In genomic region chrX:38455474-38455873, GRCm38 (mm10) we compare ENCODE assay signal across 8 mouse cellular contexts. TPM values are rescaled to one million over a fixed set of nuclear protein-coding genes. Genes with fewer than 3 reads are reported as not detected.
A peak's percentile ranks its signal among the peaks of the same experiment; 100 is the strongest.
DNase-seq lines count a peak whose midpoint lies in the region; ATAC-seq and TF ChIP-seq lines count a peak whose summit lies in the region.

No protein-coding gene starts in this region.

- peak overlapping the region; percentile 74 for H3ac ChIP-seq in C2C12 (ENCODE audit: control insufficient read depth, insufficient read length, low read depth)

- peak overlapping the region; percentile 57 for H3K9ac ChIP-seq in forebrain, embryonic 15.5 days (replicated peaks)
- peak overlapping the region; percentile 81 for H3K9ac ChIP-seq in liver, postnatal 0 days (replicated peaks)

- H3K79me3 ChIP-seq in C2C12 (ENCODE audit: low read depth) = peaks cover 20% of the 10 kb centered on the region

- DNase-seq in heart, embryonic 10.5 days (ENCODE audit: low spot score) = no peak
- DNase-seq in heart, adult 8-10 months (ENCODE audit: low spot score) = no peak
- no peak for DNase-seq in liver, postnatal 0 days
- DNase-seq in natural killer cell, adult 2 months (ENCODE audit: low spot score in 2 of 2) = no peak
- no peak for DNase-seq in cerebellum, adult 9-10 months
- no peak for DNase-seq in gastrocnemius, adult 18-20 months (ENCODE audit: low spot score)

- peak overlapping the region; percentile 74 for H3K4me3 ChIP-seq in heart, embryonic 10.5 days
- H3K4me3 ChIP-seq in C2C12 (ENCODE audit: insufficient read depth, poor library complexity, severe bottlenecking) = peak overlapping the region; percentile 48
- H3K4me3 ChIP-seq in forebrain, embryonic 15.5 days = peak overlapping the region; percentile 59
- peak overlapping the region; percentile 64 for H3K4me3 ChIP-seq in liver, postnatal 0 days (ENCODE audit: low read depth, low read length)

- no peaks in the 10 kb centered on the region; the same call in 1 of the 2 replicates for H3K4me1 ChIP-seq in heart, embryonic 10.5 days
- peaks cover 8% of the 10 kb centered on the region; the same call in 1 of the 2 replicates for H3K4me1 ChIP-seq in forebrain, embryonic 15.5 days
- peaks cover 3% of the 10 kb centered on the region; the same call in 1 of the 2 replicates for H3K4me1 ChIP-seq in liver, postnatal 0 days (ENCODE audit: insufficient read depth)

- peaks cover 13% of the 10 kb centered on the region for H3K36me3 ChIP-seq in heart, embryonic 10.5 days
- H3K36me3 ChIP-seq in C2C12 (ENCODE audit: control insufficient read depth, insufficient read depth) = peaks cover 18% of the 10 kb centered on the region
- no peaks in the 10 kb centered on the region; the same call in 1 of the 2 replicates for H3K36me3 ChIP-seq in forebrain, embryonic 15.5 days
- peaks cover 10% of the 10 kb centered on the region for H3K36me3 ChIP-seq in liver, postnatal 0 days (replicated peaks; ENCODE audit: insufficient read depth, low read length)

- H3K27me3 ChIP-seq in heart, embryonic 10.5 days (ENCODE audit: insufficient read depth, poor library complexity, severe bottlenecking) = no peaks in the 10 kb centered on the region
- no peaks in the 10 kb centered on the region for H3K27me3 ChIP-seq in C2C12 (ENCODE audit: control insufficient read depth, insufficient read depth, insufficient read length)
- H3K27me3 ChIP-seq in forebrain, embryonic 15.5 days = no peaks in the 10 kb centered on the region
- H3K27me3 ChIP-seq in liver, postnatal 0 days (ENCODE audit: insufficient read depth, low read length) = no peaks in the 10 kb centered on the region

- 20% methylated on average over 7 of the region's 7 CpGs for WGBS in heart, embryonic 10.5 days
- 40% methylated on average over 7 of the region's 7 CpGs for WGBS in forebrain, embryonic 15.5 days
- WGBS in liver, postnatal 0 days (ENCODE audit: insufficient replicate concordance) = 28% methylated on average over 7 of the region's 7 CpGs

- H3K4me2 ChIP-seq in forebrain, embryonic 15.5 days (replicated peaks) = peak overlapping the region; percentile 53
- H3K4me2 ChIP-seq in liver, postnatal 0 days (ENCODE audit: low read depth, low read length) = peak overlapping the region; percentile 63

- no peak for TF ChIP-seq CTCF in C2C12 (IDR thresholded peaks at IDR 0.05; ENCODE audit: control insufficient read depth, insufficient read depth, insufficient read length)
- TF ChIP-seq CTCF in liver, postnatal 0 days (IDR thresholded peaks at IDR 0.05; ENCODE audit: low read depth) = no peak

- peak; percentile 7; the same call in 1 of the 2 replicates for ATAC-seq in forebrain, embryonic 15.5 days (replicated peaks)
- ATAC-seq in liver, postnatal 0 days = 0 out of 2 replicates have a peak, but pooled peaks have one; percentile 4

- no peaks in the 10 kb centered on the region for H3K9me3 ChIP-seq in heart, embryonic 10.5 days
- no peaks in the 10 kb centered on the region for H3K9me3 ChIP-seq in forebrain, embryonic 15.5 days
- no peaks in the 10 kb centered on the region for H3K9me3 ChIP-seq in liver, postnatal 0 days (ENCODE audit: low read length)

- H3K79me2 ChIP-seq in C2C12 (ENCODE audit: control insufficient read depth, insufficient read depth) = peaks cover 33% of the 10 kb centered on the region

- no peak for TF ChIP-seq EP300 in liver, postnatal 0 days (IDR thresholded peaks at IDR 0.05; ENCODE audit: low read depth)

- H3K27ac ChIP-seq in heart, embryonic 10.5 days = peak overlapping the region; percentile 91
- H3K27ac ChIP-seq in forebrain, embryonic 15.5 days (replicated peaks) = no peak overlapping the region
- H3K27ac ChIP-seq in liver, postnatal 0 days (ENCODE audit: low read depth) = peak overlapping the region; percentile 92

TF ChIP-seq in C2C12, 6 proteins besides CTCF, POLR2A, EP300 and RAD21:
- no peak for TF ChIP-seq MAX (IDR thresholded peaks at IDR 0.05)
- TF ChIP-seq USF1 (IDR thresholded peaks at IDR 0.05; ENCODE audit: low read depth) = no peak
- TF ChIP-seq CEBPB (IDR thresholded peaks at IDR 0.05; ENCODE audit: low read depth) = no peak
- TF ChIP-seq MYOG (IDR thresholded peaks at IDR 0.05; ENCODE audit: control insufficient read depth, extremely low read depth, insufficient read length) = no peak
- no peak for TF ChIP-seq FOSL1 (IDR thresholded peaks at IDR 0.05; ENCODE audit: insufficient read depth, low read length, poor library complexity, severe bottlenecking)
- TF ChIP-seq MYOD1 (IDR thresholded peaks at IDR 0.05; ENCODE audit: control insufficient read depth, insufficient read length, low read depth) = no peak

RNA-seq across cellular contexts. Expression of gene Lamp2, which starts 0.8 kb away (rescaled TPM):
- polyA plus RNA-seq in heart, embryonic 10.5 days (2016; fragmentation: Nextera tagmentation; extraction: Ambion mirVana) = 96.9 and 115 TPM in 2 replicates
- 100 to 1,000 TPM; 135 to 137 (median 136) TPM for total RNA-seq in heart, adult 8-10 months (2022)
- polyA plus RNA-seq in C2C12 (2012; fragmentation: generic; extraction: Trizol) = 50.8 TPM
- 47.1 and 48.1 TPM in 2 replicates for polyA plus RNA-seq in forebrain, embryonic 15.5 days (2015; fragmentation: Nextera tagmentation; extraction: Ambion mirVana)
- 208 and 213 TPM in 2 replicates for polyA plus RNA-seq in liver, postnatal 0 days (2015; fragmentation: Nextera tagmentation; extraction: Ambion mirVana)
- 10 to 100 TPM; 53.7 to 60.4 TPM for total RNA-seq in gastrocnemius, adult 18-20 months (2021)
